ENCODE assay signal across 13 mouse cellular contexts in genomic region chr19:40356536-40357522, GRCm38 (mm10).
DNase-seq lines count a peak whose midpoint lies in the region; ATAC-seq and TF ChIP-seq lines count a peak whose summit lies in the region.
"Had no signal": no experiment of that assay in that cellular context is flagged by ENCODE, and none has a peak within 500 bp of the region (broad histone marks: within the 10 kb centered on the region; RNA-seq: fewer than 3 reads in every experiment).

No protein-coding gene starts in this region.

- 38% methylated on average over 15 of the region's 15 CpGs for WGBS in heart, adult 2 months
- WGBS in lung, postnatal 0 days, result 83% methylated on average over 15 of the region's 15 CpGs
- 67% methylated on average over 15 of the region's 15 CpGs for WGBS in heart, embryonic 16.5 days

- H3K27me3 ChIP-seq in heart, adult 2 months (ENCODE audit: control insufficient read depth, insufficient read depth, low read length), result no peaks in the 10 kb centered on the region
- no peaks in the 10 kb centered on the region for H3K27me3 ChIP-seq in lung, postnatal 0 days (replicated peaks; ENCODE audit: insufficient read depth, low read length)
- no peaks in the 10 kb centered on the region for H3K27me3 ChIP-seq in heart, embryonic 16.5 days (ENCODE audit: control insufficient read depth, insufficient read depth, low read length)
- H3K27me3 ChIP-seq: megakaryocyte, embryonic 14.5 days; Patski had no signal

- H3K4me3 ChIP-seq in heart, adult 2 months, result no peak overlapping the region; the same call in 1 of the 2 replicates
- no peak overlapping the region for H3K4me3 ChIP-seq in lung, postnatal 0 days (ENCODE audit: low read depth, low read length)
- no peak overlapping the region for H3K4me3 ChIP-seq in heart, embryonic 16.5 days (ENCODE audit: low read length)
- H3K4me3 ChIP-seq: embryonic facial prominence, embryonic 10.5 days; limb, embryonic 10.5 days; megakaryocyte, embryonic 14.5 days had no signal

- peak overlapping the region; percentile 76 for H3K27ac ChIP-seq in heart, adult 2 months
- no peak overlapping the region for H3K27ac ChIP-seq in lung, postnatal 0 days (ENCODE audit: low read length)
- peak overlapping the region; percentile 80 for H3K27ac ChIP-seq in heart, embryonic 16.5 days (ENCODE audit: low read length)
- H3K27ac ChIP-seq: embryonic facial prominence, embryonic 10.5 days; limb, embryonic 10.5 days had no signal

- DNase-seq in heart, adult 2 months, result no peak
- no peak for DNase-seq in heart, postnatal 25 days (ENCODE audit: low spot score)
- DNase-seq in lung, postnatal 0 days (ENCODE audit: low spot score), result no peak
- DNase-seq in lung, postnatal 14 days, result no peak
- DNase-seq in yolk sac, embryonic 10.5 days (ENCODE audit: low spot score), result peak; percentile 47
- DNase-seq in left cerebral cortex, adult 9 months (ENCODE audit: low spot score in 2 of 2), result no peak
- no peak for DNase-seq in embryo, embryonic 10 days (ENCODE audit: low spot score)
- DNase-seq: cerebellum, adult 8-10 months had no signal

- intact Hi-C loops in heart, adult 2 months (cut with DNase I), result no loop called here
- intact Hi-C loops in heart, postnatal 25 days (cut with DNase I), result no loop called here

- H3K79me2 ChIP-seq in heart, adult 2 months (replicated peaks; ENCODE audit: control insufficient read depth, insufficient read depth, low read length), result no peaks in the 10 kb centered on the region; the same call in 1 of the 2 replicates

- TF ChIP-seq EP300 in heart, adult 2 months (IDR thresholded peaks at IDR 0.05; ENCODE audit: insufficient read depth, low read depth, low read length), result no peak
- no peak for TF ChIP-seq EP300 in lung, postnatal 0 days (IDR thresholded peaks at IDR 0.05)

- H3K4me2 ChIP-seq in lung, postnatal 0 days (replicated peaks; ENCODE audit: low read depth, low read length), result no peak overlapping the region
- no peak overlapping the region for H3K4me2 ChIP-seq in heart, embryonic 16.5 days (ENCODE audit: low read depth, low read length)

- H3K9ac ChIP-seq in heart, adult 2 months (ENCODE audit: low read depth, low read length), result no peak overlapping the region
- no peak overlapping the region for H3K9ac ChIP-seq in lung, postnatal 0 days (replicated peaks; ENCODE audit: low read depth)
- H3K9ac ChIP-seq in heart, embryonic 16.5 days (ENCODE audit: low read length), result peak overlapping the region; percentile 4; the same call in 1 of the 2 replicates

- TF ChIP-seq CTCF in heart, adult 2 months (IDR thresholded peaks at IDR 0.05), result no peak
- TF ChIP-seq CTCF in lung, postnatal 0 days (IDR thresholded peaks at IDR 0.05), result no peak

- 0 out of 2 replicates have a peak, but pooled peaks have one; percentile 32 for TF ChIP-seq POLR2A in heart, adult 2 months (IDR thresholded peaks at IDR 0.05; ENCODE audit: insufficient read depth, low read depth, low read length)

- H3K4me1 ChIP-seq in heart, adult 2 months (ENCODE audit: control insufficient read depth, insufficient read depth, low read length), result peaks cover 19% of the 10 kb centered on the region
- no peaks in the 10 kb centered on the region for H3K4me1 ChIP-seq in lung, postnatal 0 days (ENCODE audit: insufficient read depth, low read depth, low read length)
- H3K4me1 ChIP-seq in heart, embryonic 16.5 days (ENCODE audit: control insufficient read depth, insufficient read depth, low read length), result peaks cover 23% of the 10 kb centered on the region
- H3K4me1 ChIP-seq: limb, embryonic 10.5 days had no signal

- peaks cover 52% of the 10 kb centered on the region for H3K36me3 ChIP-seq in heart, adult 2 months (ENCODE audit: control insufficient read depth, insufficient read depth, low read length)
- H3K36me3 ChIP-seq in lung, postnatal 0 days (ENCODE audit: insufficient read depth, low read length), result 0 out of 2 replicates have a peak, but pooled peaks cover 1% of the 10 kb centered on the region
- peaks cover 7% of the 10 kb centered on the region; the same call in 1 of the 2 replicates for H3K36me3 ChIP-seq in heart, embryonic 16.5 days (ENCODE audit: control insufficient read depth, insufficient read depth)
- H3K36me3 ChIP-seq: embryonic facial prominence, embryonic 10.5 days; limb, embryonic 10.5 days had no signal

- H3K9me3 ChIP-seq in lung, postnatal 0 days (ENCODE audit: low read length), result no peaks in the 10 kb centered on the region
- no peaks in the 10 kb centered on the region for H3K9me3 ChIP-seq in heart, embryonic 16.5 days (replicated peaks; ENCODE audit: control insufficient read depth, low read length)
- H3K9me3 ChIP-seq: embryonic facial prominence, embryonic 10.5 days; limb, embryonic 10.5 days; megakaryocyte, embryonic 14.5 days had no signal

- ATAC-seq in lung, postnatal 0 days, result 0 out of 2 replicates have a peak, but pooled peaks have one; percentile 14
- 0 out of 2 replicates have a peak, but pooled peaks have one; percentile 34 for ATAC-seq in heart, embryonic 16.5 days (replicated peaks; ENCODE audit: extremely low read depth, insufficient read depth, low FRiP score)
- ATAC-seq: Patski had no signal
